Comparison of ENCODE assay signal across 10 mouse cellular contexts in the genomic region with DNA sequence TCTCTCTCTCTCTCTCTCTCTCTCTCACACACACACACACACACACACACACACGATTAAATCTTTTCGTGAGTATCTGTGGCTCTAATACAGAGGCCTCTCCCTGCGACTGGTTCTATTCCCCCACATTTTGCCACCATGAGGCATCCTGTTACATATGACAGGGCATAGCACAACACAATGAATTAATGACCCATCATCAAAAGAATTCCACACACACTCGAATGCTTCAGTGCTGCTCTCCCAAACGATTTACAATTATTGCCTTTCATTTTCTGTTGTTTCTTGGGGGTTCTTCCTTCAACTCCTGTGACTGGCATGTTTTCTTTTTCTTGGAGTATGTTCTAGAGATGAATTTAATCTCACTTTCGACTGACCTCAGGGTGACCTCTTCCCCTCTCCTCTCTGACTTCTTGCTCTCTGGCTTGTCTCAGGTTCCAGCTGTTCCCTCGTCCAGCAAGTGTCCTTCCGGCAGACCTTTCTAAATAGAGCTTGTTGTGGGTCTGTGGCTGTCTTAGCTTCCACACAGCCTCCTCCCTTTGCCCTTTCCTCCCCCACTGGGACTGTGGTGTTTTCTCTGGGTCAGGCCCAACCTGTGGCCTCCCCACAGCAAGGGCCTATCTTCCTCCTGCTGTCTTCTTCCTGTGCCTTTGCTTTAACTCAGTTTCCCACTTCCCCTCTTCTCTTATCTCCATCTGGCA.
DNase-seq lines count a peak whose midpoint lies in the region; ATAC-seq and TF ChIP-seq lines count a peak whose summit lies in the region.
"Had no signal": no experiment of that assay in that cellular context is flagged by ENCODE, and none has a peak within 500 bp of the region (broad histone marks: within the 10 kb centered on the region; RNA-seq: fewer than 3 reads in every experiment).

No protein-coding gene starts in this region.

- WGBS in lung, adult 2 months: 41% methylated on average over 8 of the region's 8 CpGs
- WGBS in embryonic facial prominence, embryonic 15.5 days: 26% methylated on average over 8 of the region's 8 CpGs
- 2% methylated on average over 8 of the region's 8 CpGs for WGBS in kidney, embryonic 14.5 days
- WGBS in thymus, adult 2 months: 22% methylated on average over 8 of the region's 8 CpGs
- WGBS in midbrain, embryonic 13.5 days: 64% methylated on average over 8 of the region's 8 CpGs

- no peak for TF ChIP-seq CTCF in lung, adult 2 months (IDR thresholded peaks at IDR 0.05; ENCODE audit: insufficient read depth, low read length)
- TF ChIP-seq CTCF in thymus, adult 2 months (IDR thresholded peaks at IDR 0.05; ENCODE audit: borderline replicate concordance, control insufficient read depth, extremely low read depth, insufficient read depth, low read length, poor library complexity): no peak

- H3K36me3 ChIP-seq in embryonic facial prominence, embryonic 15.5 days: no peaks in the 10 kb centered on the region
- no peaks in the 10 kb centered on the region for H3K36me3 ChIP-seq in kidney, embryonic 14.5 days (ENCODE audit: control insufficient read depth, insufficient read depth, low read length)
- H3K36me3 ChIP-seq in myocyte (ENCODE audit: control insufficient read depth, insufficient read depth): no peaks in the 10 kb centered on the region
- no peaks in the 10 kb centered on the region for H3K36me3 ChIP-seq in thymus, adult 2 months (ENCODE audit: control insufficient read depth, insufficient read depth, low read length)
- H3K36me3 ChIP-seq in midbrain, embryonic 13.5 days: no peaks in the 10 kb centered on the region

- no peaks in the 10 kb centered on the region for H3K79me2 ChIP-seq in myocyte (ENCODE audit: control insufficient read depth, insufficient read depth)

- H3K4me3 ChIP-seq in lung, adult 2 months (replicated peaks; ENCODE audit: extremely low read depth, low read depth, low read length): no peak overlapping the region
- no peak overlapping the region for H3K4me3 ChIP-seq in embryonic facial prominence, embryonic 15.5 days (replicated peaks)
- no peak overlapping the region for H3K4me3 ChIP-seq in kidney, embryonic 14.5 days (ENCODE audit: low read length)
- H3K4me3 ChIP-seq in myocyte: no peak overlapping the region
- H3K4me3 ChIP-seq in thymus, adult 2 months (ENCODE audit: control insufficient read depth, insufficient read depth, low read length): no peak overlapping the region
- H3K4me3 ChIP-seq in midbrain, embryonic 13.5 days (replicated peaks): no peak overlapping the region

- no peak for TF ChIP-seq POLR2A in lung, adult 2 months (IDR thresholded peaks at IDR 0.05; ENCODE audit: borderline replicate concordance, extremely low read depth, low read depth, low read length)
- no peak for TF ChIP-seq POLR2A in myocyte (IDR thresholded peaks at IDR 0.05; ENCODE audit: insufficient read length, low read depth)
- TF ChIP-seq POLR2A in thymus, adult 2 months (IDR thresholded peaks at IDR 0.05; ENCODE audit: control insufficient read depth, extremely low read depth, insufficient read depth, low read length, poor library complexity): no peak

- H3K27me3 ChIP-seq in embryonic facial prominence, embryonic 15.5 days: no peaks in the 10 kb centered on the region
- no peaks in the 10 kb centered on the region for H3K27me3 ChIP-seq in kidney, embryonic 14.5 days (ENCODE audit: control insufficient read depth, insufficient read depth, low read length)
- H3K27me3 ChIP-seq in myocyte (ENCODE audit: control insufficient read depth, insufficient read depth, insufficient read length): no peaks in the 10 kb centered on the region
- no peaks in the 10 kb centered on the region for H3K27me3 ChIP-seq in thymus, adult 2 months (ENCODE audit: control insufficient read depth, insufficient read depth, low read length)
- no peaks in the 10 kb centered on the region for H3K27me3 ChIP-seq in midbrain, embryonic 13.5 days

- peaks cover 11% of the 10 kb centered on the region for H3K4me1 ChIP-seq in lung, adult 2 months (ENCODE audit: control insufficient read depth, insufficient read depth, low read length)
- H3K4me1 ChIP-seq in embryonic facial prominence, embryonic 15.5 days: peaks cover 9% of the 10 kb centered on the region; the same call in 1 of the 2 replicates
- H3K4me1 ChIP-seq in kidney, embryonic 14.5 days (ENCODE audit: control insufficient read depth, insufficient read depth, low read length): peaks cover 26% of the 10 kb centered on the region
- peaks cover 2% of the 10 kb centered on the region; the same call in 1 of the 2 replicates for H3K4me1 ChIP-seq in thymus, adult 2 months (replicated peaks; ENCODE audit: control insufficient read depth, insufficient read depth, low read length)
- no peaks in the 10 kb centered on the region for H3K4me1 ChIP-seq in midbrain, embryonic 13.5 days (replicated peaks)

- no peaks in the 10 kb centered on the region for H3K9me3 ChIP-seq in embryonic facial prominence, embryonic 15.5 days (replicated peaks)
- H3K9me3 ChIP-seq in kidney, embryonic 14.5 days (ENCODE audit: control insufficient read depth, low read length): no peaks in the 10 kb centered on the region
- H3K9me3 ChIP-seq in midbrain, embryonic 13.5 days: no peaks in the 10 kb centered on the region

- H3K4me2 ChIP-seq in embryonic facial prominence, embryonic 15.5 days (replicated peaks): no peak overlapping the region
- no peak overlapping the region for H3K4me2 ChIP-seq in kidney, embryonic 14.5 days (replicated peaks; ENCODE audit: low read depth, low read length)
- H3K4me2 ChIP-seq in myocyte (ENCODE audit: low read depth): peak overlapping the region; percentile 21
- no peak overlapping the region for H3K4me2 ChIP-seq in midbrain, embryonic 13.5 days (replicated peaks)

- no peak overlapping the region for H3K27ac ChIP-seq in embryonic facial prominence, embryonic 15.5 days (replicated peaks)
- peak overlapping the region; percentile 76 for H3K27ac ChIP-seq in kidney, embryonic 14.5 days (ENCODE audit: low read depth, low read length)
- no peak overlapping the region for H3K27ac ChIP-seq in thymus, adult 2 months (ENCODE audit: control insufficient read depth, insufficient read depth, low read length)
- H3K27ac ChIP-seq in midbrain, embryonic 13.5 days: no peak overlapping the region
- H3K27ac ChIP-seq: macrophage had no signal

- DNase-seq in lung, postnatal 10 days: peak; percentile 28
- DNase-seq in lung, adult 2 months: no peak
- no peak for DNase-seq in thymus, adult 2 months
- no peak for DNase-seq in urinary bladder, postnatal 25 days (ENCODE audit: low spot score)
- DNase-seq: thymus, postnatal 25 days had no signal

- no peak overlapping the region for H3ac ChIP-seq in myocyte (ENCODE audit: control insufficient read depth, insufficient read length)

- H3K9ac ChIP-seq in embryonic facial prominence, embryonic 15.5 days: no peak overlapping the region
- H3K9ac ChIP-seq in kidney, embryonic 14.5 days (ENCODE audit: low read depth, low read length): no peak overlapping the region
- H3K9ac ChIP-seq in midbrain, embryonic 13.5 days (replicated peaks): no peak overlapping the region

- 0 out of 2 replicates have a peak, but pooled peaks have one; percentile 29 for ATAC-seq in embryonic facial prominence, embryonic 15.5 days (ENCODE audit: insufficient number of reproducible peaks, low FRiP score, low TSS enrichment, low read depth)
- ATAC-seq in kidney, embryonic 14.5 days (ENCODE audit: low FRiP score, low TSS enrichment): peak; percentile 94
- ATAC-seq in midbrain, embryonic 13.5 days: no peak

TF ChIP-seq in myocyte, 11 proteins besides CTCF, POLR2A, EP300 and RAD21:
- TF ChIP-seq TCF3 (IDR thresholded peaks at IDR 0.05; ENCODE audit: insufficient read length, low read depth) (no peak), MYOG (IDR thresholded peaks at IDR 0.05; ENCODE audit: control insufficient read depth in 1 of 3, insufficient read depth in 1 of 3, insufficient read length in 2 of 3, low read depth in 2 of 3) (peak; percentile 20 to 79 (median 75)), MYOD1 (IDR thresholded peaks at IDR 0.05; ENCODE audit: control insufficient read depth in 1 of 3, insufficient read length in 2 of 3, low read depth in 2 of 3) (peak in 2 of 3 experiments; percentile 67 to 72), USF1 (IDR thresholded peaks at IDR 0.05; ENCODE audit: low read depth) (no peak)
